Mouse (Mus musculus) hindbrain, embryonic 14.5 days (tissue): Measurements from ENCODE around the gene Tspan18. TPM values are rescaled to one million over a fixed set of nuclear protein-coding genes. Genes with fewer than 3 reads are reported as not detected.

Experiments
- ATAC-seq: fragments of 200-750 bp; cut with Nextera tagmentation; 2 replicates; pipeline ENCODE4 v1.8.0; 2017; ENCODE audit warnings: moderate number of reproducible peaks, mild to moderate bottlenecking, moderate TSS enrichment, moderate library complexity; ENCODE audit not compliant: low FRiP score
- DNase-seq: peaks from one replicate; pipeline ENCODE4 v3.0.0-alpha.2; 2015; ENCODE audit warnings: low spot score
- H3K27ac ChIP-seq: fragments of 300-500 bp; sonication (generic); 2 replicates; pipeline ENCODE4 v1.5.1; 2014; ENCODE audit warnings: mild to moderate bottlenecking, moderate library complexity
- H3K27me3 ChIP-seq: fragments of 300-500 bp; sonication (generic); 2 replicates; pipeline ENCODE4 v1.6.1; 2014; ENCODE audit warnings: mild to moderate bottlenecking, low read length, mixed read lengths; ENCODE audit not compliant: control insufficient read depth, insufficient read depth
- H3K36me3 ChIP-seq: fragments of 300-500 bp; sonication (generic); replicated peaks from 2 replicates; pipeline ENCODE4 v1.6.1; 2014; ENCODE audit not compliant: control insufficient read depth, insufficient read depth
- H3K4me1 ChIP-seq: fragments of 300-500 bp; sonication (generic); replicated peaks from 2 replicates; pipeline ENCODE4 v1.6.1; 2014; ENCODE audit warnings: antibody characterized with exemption, low read length, mixed read lengths; ENCODE audit not compliant: control insufficient read depth, insufficient read depth
- H3K4me2 ChIP-seq: fragments of 300-500 bp; sonication (generic); replicated peaks from 2 replicates; pipeline ENCODE4 v1.6.1; 2014; ENCODE audit warnings: mild to moderate bottlenecking, moderate library complexity
- H3K4me3 ChIP-seq: fragments of 300-500 bp; sonication (generic); replicated peaks from 2 replicates; pipeline ENCODE4 v1.5.1; 2014; ENCODE audit warnings: mild to moderate bottlenecking, low read length
- H3K9ac ChIP-seq: fragments of 300-500 bp; sonication (generic); 2 replicates; pipeline ENCODE4 v1.6.1; 2014
- H3K9me3 ChIP-seq: fragments of 300-500 bp; sonication (generic); 2 replicates; pipeline ENCODE4 v1.6.1; 2016; ENCODE audit warnings: low read length; ENCODE audit not compliant: control insufficient read depth
- WGBS: fragments of 180-500 bp; shearing (Covaris S2); extraction: QIAGEN DNeasy Blood & Tissue Kit; methylation state at CpG from one replicate; pipeline ENCODE4 v1.1.7; 2014; 5-methylcytosine and 5-hydroxymethylcytosine counted together
- polyA plus RNA-seq: library from polyadenylated mRNA; unstranded; fragments of >200 nt; fragmentation: Nextera tagmentation; extraction: Ambion mirVana; gene quantifications from 2 replicates; pipeline ENCODE4 v1.2.1, GENCODE M21; 2014

The Tspan18 gene
- polyA plus RNA-seq, 1 experiment from 2014 or later, result 28.6 TPM

- H3K27ac ChIP-seq, result peak overlapping the region; percentile 66
- H3K9me3 ChIP-seq, result no peaks in the 10 kb centered on the region
- peak overlapping the region; percentile 85 for H3K4me2 ChIP-seq
- H3K4me1 ChIP-seq, result peaks cover 60% of the 10 kb centered on the region
- DNase-seq, result no peak
- under 1% methylated on average over 6 of the region's 6 CpGs for WGBS
- H3K36me3 ChIP-seq, result peaks cover 5% of the 10 kb centered on the region
- H3K27me3 ChIP-seq, result no peaks in the 10 kb centered on the region
- no peak overlapping the region for H3K4me3 ChIP-seq
- peak overlapping the region; percentile 35; the same call in 1 of the 2 replicates for H3K9ac ChIP-seq
- ATAC-seq, result peak; percentile 14; the same call in 1 of the 2 replicates
Observed at GRCm38 (mm10) chr2:93192671-93193080, 141.6 kb downstream of the Tspan18 start.

- H3K4me1 ChIP-seq, result peaks cover 60% of the 10 kb centered on the region
- DNase-seq (no peak), ATAC-seq (no peak)
- H3K27ac ChIP-seq, result peak overlapping the region; percentile 66
- H3K9ac ChIP-seq, result peak overlapping the region; percentile 35; the same call in 1 of the 2 replicates
- H3K9me3 ChIP-seq, result no peaks in the 10 kb centered on the region
- no peaks in the 10 kb centered on the region for H3K36me3 ChIP-seq
- WGBS, result 30% methylated on average over 9 of the region's 9 CpGs
- H3K4me3 ChIP-seq, result no peak overlapping the region
- no peaks in the 10 kb centered on the region for H3K27me3 ChIP-seq
- peak overlapping the region; percentile 85 for H3K4me2 ChIP-seq
Observed at GRCm38 (mm10) chr2:93192182-93192560, 142.1 kb downstream of the Tspan18 start.

- no peak for DNase-seq
- peaks cover 60% of the 10 kb centered on the region for H3K4me1 ChIP-seq
Observed at GRCm38 (mm10) chr2:93191488-93192181, 142.7 kb downstream of the Tspan18 start.

GRCm38 (mm10) chr2:93190771-93191487 is 143.4 kb downstream of the Tspan18 start:
- Histone ChIP-seq H3K4me1 (peaks cover 60% of the 10 kb centered on the region), H3K27ac (peak overlapping the region; percentile 66; the same call in 1 of the 2 replicates), H3K27me3 (no peaks in the 10 kb centered on the region), H3K9me3 (no peaks in the 10 kb centered on the region), H3K4me2 (peak overlapping the region; percentile 85), H3K4me3 (peak overlapping the region; percentile 9; the same call in 1 of the 2 replicates), H3K9ac (peak overlapping the region; percentile 61), H3K36me3 (no peaks in the 10 kb centered on the region)
- DNase-seq, result no peak
- WGBS, result 4% methylated on average over 9 of the region's 9 CpGs
- no peak for ATAC-seq

More at GRCm38 (mm10) chr2:93191488-93192181, 142.7 kb downstream of the Tspan18 start:
- Histone ChIP-seq H3K4me2 (peak overlapping the region; percentile 85), H3K9me3 (no peaks in the 10 kb centered on the region), H3K27me3 (no peaks in the 10 kb centered on the region), H3K4me3 (peak overlapping the region; percentile 9; the same call in 1 of the 2 replicates), H3K9ac (peak overlapping the region; percentile 61), H3K36me3 (no peaks in the 10 kb centered on the region), H3K27ac (peak overlapping the region; percentile 66)
- ATAC-seq, result no peak
- WGBS, result 39% methylated on average over 14 of the region's 14 CpGs

- Histone ChIP-seq H3K27me3 (no peaks in the 10 kb centered on the region), H3K27ac (peak overlapping the region; percentile 95), H3K4me3 (peak overlapping the region; percentile 90), H3K4me2 (peak overlapping the region; percentile 85), H3K4me1 (peaks cover 49% of the 10 kb centered on the region), H3K36me3 (no peaks in the 10 kb centered on the region), H3K9ac (peak overlapping the region; percentile 98), H3K9me3 (no peaks in the 10 kb centered on the region)
- peak; percentile 72 for DNase-seq
- no peak for ATAC-seq
- 5% methylated on average over 19 of the region's 19 CpGs for WGBS
Observed at GRCm38 (mm10) chr2:93188761-93189458, 145.4 kb downstream of the Tspan18 start.

GRCm38 (mm10) chr2:93188020-93188760 is 146.1 kb downstream of the Tspan18 start:
- DNase-seq (no peak), ATAC-seq (0 out of 2 replicates have a peak, but pooled peaks have one; percentile 12)
- Histone ChIP-seq H3K27ac (peak overlapping the region; percentile 95), H3K9ac (peak overlapping the region; percentile 98), H3K4me1 (peaks cover 42% of the 10 kb centered on the region), H3K4me3 (peak overlapping the region; percentile 90), H3K36me3 (no peaks in the 10 kb centered on the region), H3K27me3 (no peaks in the 10 kb centered on the region), H3K9me3 (no peaks in the 10 kb centered on the region), H3K4me2 (peak overlapping the region; percentile 85)
- WGBS, result under 1% methylated on average over 53 of the region's 53 CpGs

GRCm38 (mm10) chr2:93187323-93187996 is 146.8 kb downstream of the Tspan18 start, which contains the start of gene Trp53i11:
Trp53i11 (plus strand) TSS chr2:93187548.
- H3K9me3 ChIP-seq, result no peaks in the 10 kb centered on the region
- H3K36me3 ChIP-seq, result no peaks in the 10 kb centered on the region
- H3K4me2 ChIP-seq, result peak within 1 kb of the TSS; percentile 85
- no peaks in the 10 kb centered on the region for H3K27me3 ChIP-seq
- H3K4me3 ChIP-seq, result peak within 1 kb of the TSS; percentile 90
- peak; percentile 85 for ATAC-seq
- H3K4me1 ChIP-seq, result peaks cover 35% of the 10 kb centered on the region
- peak within 1 kb of the TSS; percentile 98 for H3K9ac ChIP-seq
- WGBS, result under 1% methylated on average over 62 of the region's 69 CpGs
- H3K27ac ChIP-seq, result peak within 1 kb of the TSS; percentile 95
- DNase-seq, result peak; percentile 76

- Histone ChIP-seq H3K4me2 (no peak overlapping the region), H3K4me1 (peaks cover 18% of the 10 kb centered on the region), H3K9ac (no peak overlapping the region), H3K4me3 (no peak overlapping the region), H3K27ac (no peak overlapping the region), H3K27me3 (no peaks in the 10 kb centered on the region), H3K36me3 (no peaks in the 10 kb centered on the region), H3K9me3 (no peaks in the 10 kb centered on the region)
- WGBS, result 75% methylated on average over 11 of the region's 11 CpGs
- ATAC-seq (no peak), DNase-seq (no peak)
Observed at GRCm38 (mm10) chr2:93182859-93183258, 151.4 kb downstream of the Tspan18 start.
